Mouse (Mus musculus): ENCODE results near the gene Traf3ip2.

Traf3ip2 gene

DNA sequence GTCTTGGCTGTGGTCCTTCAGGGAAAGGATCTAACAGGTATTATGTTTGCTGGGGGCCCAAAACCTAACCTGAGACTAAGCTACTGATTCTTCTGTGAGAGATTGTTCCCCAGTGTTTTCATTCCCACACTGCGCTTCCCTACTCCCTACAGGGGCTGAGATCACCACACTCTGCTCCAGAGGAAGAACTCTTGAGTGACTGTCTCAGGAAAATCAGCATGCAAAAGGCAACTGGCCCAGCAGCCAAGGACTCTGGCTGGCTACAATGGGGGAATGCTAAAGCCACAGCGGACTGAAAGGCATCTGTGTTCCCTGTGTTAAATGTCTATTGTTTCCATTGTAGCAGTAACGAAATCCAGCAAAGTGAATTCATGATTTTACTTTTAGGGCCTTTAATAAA lies 62.0 kb downstream of the Traf3ip2 start:
- DNase-seq (ENCODE audit: low read depth, low spot score): no peak

DNA sequence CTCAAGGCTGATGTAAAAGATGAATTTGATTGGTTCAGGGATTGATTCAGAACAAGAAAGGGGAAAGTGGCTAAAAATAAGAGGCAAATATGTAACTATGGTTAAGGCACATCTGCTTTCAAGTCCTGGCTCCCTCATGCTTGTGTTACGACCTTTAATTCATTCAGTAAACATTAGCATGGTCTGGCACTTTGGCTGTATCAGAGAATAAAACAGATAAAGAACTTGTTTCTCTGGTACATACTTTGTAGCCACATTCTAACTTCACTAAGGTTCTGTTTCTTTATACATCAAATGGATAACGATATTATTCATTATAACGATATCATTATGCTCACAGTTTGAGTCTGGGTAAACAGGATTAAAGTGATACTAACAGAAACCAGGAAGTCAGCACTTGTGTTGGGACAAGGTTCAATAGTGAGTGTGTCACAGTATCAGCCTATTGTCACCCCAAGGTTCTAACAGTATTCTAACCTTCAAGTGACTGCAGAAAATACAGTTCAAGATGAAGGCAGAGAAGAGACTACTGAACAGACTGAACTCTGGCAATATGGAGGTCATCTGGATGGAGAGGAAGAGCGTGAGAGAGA lies 65.6 kb downstream of the Traf3ip2 start:
- no peak for DNase-seq (ENCODE audit: low read depth, low spot score)

DNA sequence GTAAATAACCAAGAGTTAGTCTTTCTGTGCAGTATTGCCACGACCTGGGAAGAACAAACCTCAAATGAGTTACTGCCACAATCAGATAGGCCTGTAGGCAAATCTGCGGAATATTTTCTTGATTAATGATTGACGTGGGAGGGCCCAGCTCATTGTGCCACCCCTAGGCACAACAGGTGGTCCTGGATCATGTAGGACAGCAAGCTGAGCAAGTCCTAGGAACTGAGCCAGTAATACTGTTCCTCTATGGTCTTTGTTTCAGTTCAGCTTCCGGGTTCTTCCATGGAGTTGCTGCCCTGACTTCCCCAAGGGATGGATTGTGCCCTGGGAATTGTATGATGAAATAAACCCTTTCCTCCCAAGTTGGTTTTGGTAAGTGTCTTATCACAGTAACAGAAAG lies 68.3 kb downstream of the Traf3ip2 start:
- no peak for DNase-seq (ENCODE audit: low read depth, low spot score)

DNA sequence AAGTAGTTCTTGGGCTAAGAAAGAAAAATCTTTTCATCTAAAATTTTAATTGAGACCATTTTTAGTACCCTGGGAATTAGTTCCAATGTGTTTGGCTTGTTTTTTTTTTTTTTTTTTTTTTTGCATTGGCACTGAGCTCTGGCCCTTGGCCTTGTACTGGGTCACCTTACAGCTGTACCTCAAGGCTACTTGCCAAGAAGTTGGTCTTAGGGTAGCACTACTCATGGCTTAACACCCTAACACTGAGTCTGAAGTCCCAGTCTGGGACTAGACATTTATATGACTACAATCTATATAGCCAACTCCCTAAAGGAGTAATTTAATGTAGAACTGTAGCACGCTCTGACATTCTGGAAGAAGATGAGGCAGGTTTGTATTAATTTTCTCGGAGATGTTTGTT lies 69.8 kb downstream of the Traf3ip2 start:
- DNase-seq (ENCODE audit: low read depth, low spot score): no peak

DNA sequence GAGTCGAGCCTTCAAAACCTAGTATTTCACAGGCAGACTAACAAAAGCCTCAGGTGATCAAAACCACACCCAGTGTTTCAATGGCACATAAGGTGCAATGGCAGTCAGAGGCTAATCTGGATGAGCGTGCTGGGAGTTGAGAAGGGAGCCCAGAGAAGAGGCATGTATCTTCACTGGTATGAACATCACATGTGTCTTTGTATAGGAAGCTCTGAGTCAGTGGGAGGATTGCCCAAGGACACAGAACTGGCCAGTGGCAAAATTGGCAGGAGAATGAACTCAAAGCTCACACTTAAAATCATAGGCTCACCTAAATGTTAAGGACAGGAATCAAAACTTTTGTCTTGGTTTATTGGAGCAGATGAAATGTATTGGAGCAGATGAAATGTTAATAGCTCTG lies 70.7 kb downstream of the Traf3ip2 start:
- DNase-seq (ENCODE audit: low read depth, low spot score): no peak

DNA sequence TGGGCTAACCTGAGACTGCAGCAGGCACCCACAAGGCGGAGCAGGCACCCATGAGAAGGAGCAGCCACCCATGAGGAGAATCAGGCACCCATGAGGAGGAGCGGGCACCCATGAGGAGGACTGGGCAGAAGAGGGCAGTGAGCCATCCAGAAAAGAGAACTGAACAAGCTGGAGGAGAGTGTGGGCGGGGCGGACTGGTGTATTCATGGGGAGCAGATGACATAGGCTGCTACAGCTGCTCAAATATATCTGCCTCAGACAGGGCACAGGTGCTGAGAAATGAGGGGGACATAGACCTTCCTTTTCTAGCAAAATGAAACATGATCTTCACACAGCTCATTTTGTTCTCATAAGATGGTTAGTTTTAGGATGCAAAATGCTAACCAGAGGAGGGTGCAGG lies 74.1 kb downstream of the Traf3ip2 start:
- peak; percentile 96 for DNase-seq (ENCODE audit: low read depth, low spot score)

DNA sequence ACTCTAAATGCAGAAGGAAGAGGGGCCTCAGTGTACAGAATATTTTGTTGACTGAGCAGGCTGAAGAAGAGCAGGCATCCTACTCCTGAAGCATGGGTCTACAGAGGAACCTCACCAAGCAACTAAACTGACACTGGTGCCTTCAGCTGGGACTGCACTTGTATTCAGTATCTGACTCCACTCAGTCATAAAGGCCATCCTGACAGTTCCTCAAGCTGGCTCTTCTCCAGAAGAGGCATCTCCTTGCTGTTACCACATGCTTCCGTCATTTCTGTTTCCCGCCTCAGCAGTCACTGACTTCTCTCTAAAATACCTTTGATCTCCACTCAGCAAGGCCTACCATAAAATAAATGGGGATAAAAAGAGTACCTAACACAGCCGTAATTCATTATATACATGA lies 75.1 kb downstream of the Traf3ip2 start:
- no peak for DNase-seq (ENCODE audit: low read depth, low spot score)

DNA sequence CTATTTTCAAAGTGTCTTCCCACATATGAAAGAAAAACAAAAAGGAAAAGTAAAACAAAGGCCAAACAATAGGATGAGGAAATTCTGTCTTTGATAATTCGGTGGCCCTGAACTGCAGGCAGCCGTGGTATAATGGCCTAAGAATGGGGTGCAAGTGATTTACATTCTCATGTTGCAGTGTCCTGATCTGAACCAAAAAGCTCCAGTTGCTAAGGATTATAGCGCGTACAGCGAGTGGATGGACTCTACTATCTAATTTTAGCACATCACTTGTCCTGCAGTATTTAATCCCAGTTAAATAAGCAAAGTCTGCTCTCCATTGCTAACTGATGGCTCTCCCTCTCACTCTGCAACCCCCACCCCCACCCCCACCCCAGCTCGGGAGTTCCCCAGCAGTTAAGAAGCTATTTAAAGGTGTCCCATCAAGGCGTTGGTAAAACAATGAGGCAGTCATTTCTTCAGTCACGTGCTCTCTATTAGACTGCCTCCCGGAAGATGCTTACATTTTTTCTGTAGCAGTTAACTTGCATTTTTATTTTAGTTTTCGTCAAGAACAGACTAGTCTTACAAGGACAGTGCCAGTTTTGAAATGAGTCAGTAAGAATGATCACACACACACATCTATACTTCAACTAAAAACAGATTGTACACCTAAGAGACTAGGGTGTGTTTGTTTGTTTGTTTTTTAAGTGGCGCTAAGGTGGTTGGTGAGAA lies 78.8 kb downstream of the Traf3ip2 start:
- peak; percentile 91 for DNase-seq (ENCODE audit: low read depth, low spot score)

DNA sequence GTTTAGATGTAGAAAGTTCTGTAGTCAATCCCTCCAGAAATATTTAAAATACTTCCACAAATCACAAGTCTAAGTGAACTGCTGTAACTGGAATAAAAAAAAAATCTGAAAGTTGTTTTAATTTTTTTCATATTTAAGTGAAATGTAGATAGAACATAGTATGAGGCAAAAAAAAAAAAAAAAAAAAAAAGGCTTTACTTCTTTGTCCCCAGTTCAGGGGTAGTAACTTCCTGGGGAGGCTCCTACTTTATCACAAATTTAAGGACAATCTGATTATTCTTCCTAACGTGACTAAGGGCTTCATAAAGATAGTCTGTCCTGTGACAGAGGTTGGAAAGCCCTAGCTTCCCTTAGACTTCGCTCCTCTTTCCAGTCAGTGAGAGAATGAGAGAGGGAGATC lies 79.4 kb downstream of the Traf3ip2 start:
- DNase-seq (ENCODE audit: low read depth, low spot score): peak; percentile 66
